Mouse (Mus musculus) gastrocnemius, adult 8-10 months (tissue): ENCODE data around the gene Gm7682. TPM values are rescaled to one million over a fixed set of nuclear protein-coding genes. Genes with fewer than 3 reads are reported as not detected.
"Not testable (repeated sequence)": the region's sequence is repeated elsewhere in the genome, so short reads cannot be mapped to it uniquely, and the experiment has no call there.

ENCODE experiments used
- DNase-seq, 2 experiments: peaks; one replicate each; pipeline ENCODE4 v3.0.0; 2022; ENCODE audit warnings: low spot score in 2 of 2
- total RNA-seq, 4 experiments: library from RNA; stranded (reverse); gene quantifications; 2 replicates each; pipeline ENCODE4 v1.2.4; 2022

The Gm7682 gene
- not detected for total RNA-seq

DNA sequence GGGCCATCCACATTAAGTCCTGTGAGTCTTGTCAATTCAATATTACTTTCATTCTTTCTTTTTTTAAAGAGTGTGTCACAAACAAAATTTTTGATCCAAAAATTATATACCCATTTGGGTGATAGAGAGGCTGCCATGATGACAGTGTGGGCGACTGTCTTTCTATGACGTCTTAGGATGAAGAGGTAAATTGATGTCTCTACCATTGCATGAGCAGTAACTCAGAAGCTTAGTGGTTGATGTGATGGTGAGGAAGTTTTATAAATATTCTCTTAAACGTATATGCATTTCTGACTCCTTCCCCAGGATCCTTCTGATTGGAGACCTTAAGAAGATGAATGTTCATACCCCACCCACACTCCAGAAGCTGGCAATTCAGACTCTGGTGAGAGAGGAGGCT, at the start of gene Gm7682:
Gene Gm7682 (plus strand): TSS at position 301 of the 400 bp plus-strand sequence.
- DNase-seq = not testable (repeated sequence)

Other genes starting within 250 kb of the Gm7682 start
- not detected for gene Gm3106, start 227.8 kb upstream of the Gm7682 start, total RNA-seq
- gene A430089I19Rik, start 139.0 kb upstream of the Gm7682 start, total RNA-seq = not detected
- not detected for gene Gm6502, start 131.3 kb upstream of the Gm7682 start, total RNA-seq
- gene AA792892, start 106.0 kb upstream of the Gm7682 start, total RNA-seq = not detected
- gene Gm3139, start 80.5 kb downstream of the Gm7682 start, total RNA-seq = not detected
- gene Gm3147, start 170.6 kb downstream of the Gm7682 start, total RNA-seq = not detected
- not detected for gene Gm6509, start 178.2 kb downstream of the Gm7682 start, total RNA-seq
- not detected for gene Gm6205, start 202.6 kb downstream of the Gm7682 start, total RNA-seq